ENCODE assay signal across 8 mouse cellular contexts in the genomic region with DNA sequence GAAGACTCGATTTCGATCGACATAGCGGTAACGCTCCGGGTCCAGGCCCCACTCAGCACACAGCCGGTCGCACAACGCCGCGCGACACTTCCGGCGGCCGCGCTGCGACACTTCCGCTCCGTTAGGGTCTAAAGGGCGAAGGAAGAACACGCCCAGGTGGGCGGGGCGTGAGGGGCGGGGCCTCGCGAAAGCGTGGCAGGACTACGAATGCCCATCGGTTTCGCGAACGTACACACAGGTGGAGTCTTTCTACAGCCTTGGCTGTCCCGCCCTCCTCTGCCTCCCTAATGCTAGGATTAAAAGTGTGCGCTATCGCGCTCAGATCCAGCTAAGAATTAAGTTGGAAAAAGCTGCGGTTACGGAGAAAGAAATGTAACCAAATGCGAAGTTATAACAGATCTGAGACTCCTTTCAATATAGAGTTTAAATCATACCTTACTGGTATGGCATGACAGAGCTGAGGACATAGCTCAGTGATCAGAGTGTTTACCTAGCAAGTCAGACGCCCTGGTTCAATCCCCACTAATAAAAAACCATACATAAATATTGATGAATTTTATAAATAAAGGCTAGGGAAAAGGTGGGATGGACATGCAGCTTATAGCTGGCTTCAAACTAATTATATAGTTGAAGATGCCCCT. TPM values are rescaled to one million over a fixed set of nuclear protein-coding genes. Genes with fewer than 3 reads are reported as not detected.
DNase-seq lines count a peak whose midpoint lies in the region; ATAC-seq and TF ChIP-seq lines count a peak whose summit lies in the region.

Gene Smu1 (minus strand): TSS at position 144 of the 641 bp plus-strand sequence.

- peak; percentile 96 for ATAC-seq in embryonic facial prominence, embryonic 15.5 days (ENCODE audit: insufficient number of reproducible peaks, low FRiP score, low TSS enrichment, low read depth)
- ATAC-seq in kidney, embryonic 14.5 days (ENCODE audit: low FRiP score, low TSS enrichment), result peak; percentile 98
- ATAC-seq in limb, embryonic 15.5 days (ENCODE audit: insufficient number of reproducible peaks, low FRiP score, low TSS enrichment, low read depth), result peak; percentile 99

- peak within 1 kb of the TSS; percentile 100 for H3K4me3 ChIP-seq in bone marrow, adult 2 months (replicated peaks; ENCODE audit: control insufficient read depth, low read depth, low read length)
- peak within 1 kb of the TSS; percentile 88 for H3K4me3 ChIP-seq in embryonic facial prominence, embryonic 15.5 days (replicated peaks)
- H3K4me3 ChIP-seq in kidney, embryonic 14.5 days (ENCODE audit: low read length), result peak within 1 kb of the TSS; percentile 93
- peak within 1 kb of the TSS; percentile 96 for H3K4me3 ChIP-seq in limb, embryonic 15.5 days

- TF ChIP-seq POLR2A in bone marrow, adult 2 months (IDR thresholded peaks at IDR 0.05; ENCODE audit: borderline replicate concordance, control insufficient read depth, low read depth, low read length), result peak; percentile 78; the same call in 1 of the 2 replicates

- no peaks in the 10 kb centered on the region for H3K9me3 ChIP-seq in embryonic facial prominence, embryonic 15.5 days (replicated peaks)
- H3K9me3 ChIP-seq in kidney, embryonic 14.5 days (ENCODE audit: control insufficient read depth, low read length), result no peaks in the 10 kb centered on the region
- H3K9me3 ChIP-seq in limb, embryonic 15.5 days, result no peaks in the 10 kb centered on the region

- peak within 1 kb of the TSS; percentile 93 for H3K9ac ChIP-seq in embryonic facial prominence, embryonic 15.5 days
- H3K9ac ChIP-seq in kidney, embryonic 14.5 days (ENCODE audit: low read depth, low read length), result peak within 1 kb of the TSS; percentile 89
- peak within 1 kb of the TSS; percentile 87 for H3K9ac ChIP-seq in limb, embryonic 15.5 days

- H3K27me3 ChIP-seq in embryonic facial prominence, embryonic 15.5 days, result 0 out of 2 replicates have a peak, but pooled peaks cover 3% of the 10 kb centered on the region
- H3K27me3 ChIP-seq in kidney, embryonic 14.5 days (ENCODE audit: control insufficient read depth, insufficient read depth, low read length), result peaks cover 5% of the 10 kb centered on the region; the same call in 1 of the 2 replicates
- H3K27me3 ChIP-seq in limb, embryonic 15.5 days, result no peaks in the 10 kb centered on the region

- under 1% methylated on average over 40 of the region's 40 CpGs for WGBS in bone marrow, adult 2 months
- WGBS in embryonic facial prominence, embryonic 15.5 days, result under 1% methylated on average over 40 of the region's 40 CpGs
- under 1% methylated on average over 40 of the region's 40 CpGs for WGBS in kidney, embryonic 14.5 days
- under 1% methylated on average over 38 of the region's 40 CpGs for WGBS in limb, embryonic 15.5 days

- no peak for TF ChIP-seq CTCF in bone marrow, adult 2 months (IDR thresholded peaks at IDR 0.05; ENCODE audit: control insufficient read depth, insufficient read depth, low read length)

- DNase-seq in 416B (ENCODE audit: low read depth), result peak; percentile 96
- DNase-seq in heart, adult 9 months (ENCODE audit: low spot score in 2 of 2), result peak; percentile 93 to 94
- peak; percentile 73 to 92 for DNase-seq in monocyte, adult 2 months (ENCODE audit: low read depth in 1 of 2, low spot score in 2 of 2)
- DNase-seq in spleen, postnatal 36 days (ENCODE audit: low spot score in 2 of 2), result peak; percentile 95 to 98

- peak within 1 kb of the TSS; percentile 89 for H3K27ac ChIP-seq in bone marrow, adult 2 months (ENCODE audit: control insufficient read depth, insufficient read depth, low read depth, low read length, poor library complexity)
- H3K27ac ChIP-seq in embryonic facial prominence, embryonic 15.5 days (replicated peaks), result peak within 1 kb of the TSS; percentile 78
- H3K27ac ChIP-seq in kidney, embryonic 14.5 days (ENCODE audit: low read depth, low read length), result peak within 1 kb of the TSS; percentile 70
- peak within 1 kb of the TSS; percentile 79 for H3K27ac ChIP-seq in limb, embryonic 15.5 days

- H3K4me2 ChIP-seq in embryonic facial prominence, embryonic 15.5 days (replicated peaks), result peak within 1 kb of the TSS; percentile 68
- peak within 1 kb of the TSS; percentile 59 for H3K4me2 ChIP-seq in kidney, embryonic 14.5 days (replicated peaks; ENCODE audit: low read depth, low read length)
- peak within 1 kb of the TSS; percentile 67 for H3K4me2 ChIP-seq in limb, embryonic 15.5 days

- peaks cover 28% of the 10 kb centered on the region for H3K36me3 ChIP-seq in embryonic facial prominence, embryonic 15.5 days
- H3K36me3 ChIP-seq in kidney, embryonic 14.5 days (ENCODE audit: control insufficient read depth, insufficient read depth, low read length), result peaks cover 28% of the 10 kb centered on the region
- peaks cover 28% of the 10 kb centered on the region for H3K36me3 ChIP-seq in limb, embryonic 15.5 days

- peaks cover 2% of the 10 kb centered on the region; the same call in 1 of the 2 replicates for H3K4me1 ChIP-seq in bone marrow, adult 2 months (ENCODE audit: control insufficient read depth, insufficient read depth, low read length)
- no peaks in the 10 kb centered on the region for H3K4me1 ChIP-seq in embryonic facial prominence, embryonic 15.5 days
- no peaks in the 10 kb centered on the region for H3K4me1 ChIP-seq in kidney, embryonic 14.5 days (ENCODE audit: control insufficient read depth, insufficient read depth, low read length)
- no peaks in the 10 kb centered on the region for H3K4me1 ChIP-seq in limb, embryonic 15.5 days

RNA-seq across cellular contexts. Expression of gene Smu1, which starts in this region (rescaled TPM):
- polyA plus RNA-seq in bone marrow, adult 2 months (2011; ENCODE audit: insufficient read depth, insufficient read length, low replicate concordance, missing spikeins), result 24.4 and 41.9 TPM in 2 replicates
- polyA plus RNA-seq in embryonic facial prominence, embryonic 15.5 days (2015; fragmentation: Nextera tagmentation; extraction: Ambion mirVana), result 127 and 135 TPM in 2 replicates
- polyA plus RNA-seq in kidney, embryonic 14.5 days (2014; fragmentation: Nextera tagmentation; extraction: Ambion mirVana), result 147 and 171 TPM in 2 replicates
- polyA plus RNA-seq in limb, embryonic 15.5 days (2015; fragmentation: Nextera tagmentation; extraction: Ambion mirVana), result 134 and 138 TPM in 2 replicates

Comparison
In these comparisons a context has a peak if more than half of its experiments do, and no peak if none do; other contexts are left out.
1. Peak in every context shown above with its lines: DNase-seq, ATAC-seq, H3K4me3 ChIP-seq and H3K27ac ChIP-seq.